Mouse (Mus musculus) CH12F3 (cell line): ENCODE results near the gene R3hdml.

Experiments used
- in situ Hi-C: fragments of 300-500 bp; cut with MboI; formaldehyde crosslinking; loops from 2 replicates; pipeline ENCODE4 v1.14.3; 2020; ENCODE audit warnings: low sequenced_read_pairs

Gene R3hdml

GRCm38 (mm10) chr2:163538410-163538809 lies 46.3 kb downstream of the R3hdml start:
- in situ Hi-C loops = no loop called here

GRCm38 (mm10) chr2:163539321-163540040 lies 47.4 kb downstream of the R3hdml start:
- in situ Hi-C loops = no loop called here

- in situ Hi-C loops = no loop called here
Measured at GRCm38 (mm10) chr2:163540231-163541117, 48.4 kb downstream of the R3hdml start.

- in situ Hi-C loops = no loop called here
Measured at GRCm38 (mm10) chr2:163541568-163542182, 49.6 kb downstream of the R3hdml start.

GRCm38 (mm10) chr2:163542674-163543073 lies 50.6 kb downstream of the R3hdml start:
- in situ Hi-C loops = no loop called here

GRCm38 (mm10) chr2:163546623-163547318 lies 54.7 kb downstream of the R3hdml start:
- in situ Hi-C loops = no loop called here

- in situ Hi-C loops = no loop called here
Measured at GRCm38 (mm10) chr2:163548822-163549221, 56.7 kb downstream of the R3hdml start.

GRCm38 (mm10) chr2:163549786-163550185 lies 57.7 kb downstream of the R3hdml start:
- in situ Hi-C loops = no loop called here
